Mouse (Mus musculus): ENCODE data around the gene Smndc1. TPM values are rescaled to one million over a fixed set of nuclear protein-coding genes. Genes with fewer than 3 reads are reported as not detected.

The Smndc1 gene
- polyA plus RNA-seq (2015; fragmentation: Illumina TruSeq; extraction: RNeasy Lipid Tissue Mini Kit (QIAGEN cat#74804); ENCODE audit: low read depth, low replicate concordance): 41.1 TPM

GRCm38 (mm10) chr19:53390495-53391007 is at the start of gene Smndc1:
Smndc1 (minus strand) TSS chr19:53390578.

GRCm38 (mm10) chr19:53371666-53372065 is 18.7 kb downstream of the Smndc1 start, which contains the start of gene Gm10197:
Gm10197 (minus strand) TSS chr19:53371766.

Other genes starting within 250 kb of the Smndc1 start
- gene Mxi1, start 80.1 kb downstream of the Smndc1 start, polyA plus RNA-seq (2015; fragmentation: Illumina TruSeq; extraction: RNeasy Lipid Tissue Mini Kit (QIAGEN cat#74804); ENCODE audit: low read depth, low replicate concordance): 81.7 TPM
- gene Gm10197, start 18.8 kb downstream of the Smndc1 start, polyA plus RNA-seq (2015; fragmentation: Illumina TruSeq; extraction: RNeasy Lipid Tissue Mini Kit (QIAGEN cat#74804); ENCODE audit: low read depth, low replicate concordance): not detected
- gene Dusp5, start 138.5 kb upstream of the Smndc1 start, polyA plus RNA-seq (2015; fragmentation: Illumina TruSeq; extraction: RNeasy Lipid Tissue Mini Kit (QIAGEN cat#74804); ENCODE audit: low read depth, low replicate concordance): 12.0 TPM
- gene Nutf2-ps1, start 198.5 kb upstream of the Smndc1 start, polyA plus RNA-seq (2015; fragmentation: Illumina TruSeq; extraction: RNeasy Lipid Tissue Mini Kit (QIAGEN cat#74804); ENCODE audit: low read depth, low replicate concordance): 7.0 TPM
- 25.1 TPM for gene Smc3, start 209.8 kb upstream of the Smndc1 start, polyA plus RNA-seq (2015; fragmentation: Illumina TruSeq; extraction: RNeasy Lipid Tissue Mini Kit (QIAGEN cat#74804); ENCODE audit: low read depth, low replicate concordance)

Data from brain, adult 10 weeks (tissue).